Mouse (Mus musculus) testis, adult 2 months (tissue): ENCODE results near the gene Gm527. TPM values are rescaled to one million over a fixed set of nuclear protein-coding genes. Genes with fewer than 3 reads are reported as not detected.

Experiments used
- H3K27ac ChIP-seq: fragments of 200-500 bp; 2 replicates; pipeline ENCODE4 v1.5.1; 2012; ENCODE audit warnings: low read depth, low read length; ENCODE audit not compliant: control insufficient read depth, insufficient read depth
- H3K27me3 ChIP-seq: fragments of 200-500 bp; 2 replicates; pipeline ENCODE4 v1.6.1; 2012; ENCODE audit warnings: mild to moderate bottlenecking, low read length, moderate library complexity; ENCODE audit not compliant: control insufficient read depth, insufficient read depth
- H3K36me3 ChIP-seq: fragments of 200-500 bp; 2 replicates; pipeline ENCODE4 v1.6.1; 2012; ENCODE audit warnings: mild to moderate bottlenecking, low read length; ENCODE audit not compliant: control insufficient read depth, insufficient read depth
- H3K4me1 ChIP-seq: fragments of 200-500 bp; 2 replicates; pipeline ENCODE4 v1.6.1; 2012; ENCODE audit warnings: low read length; ENCODE audit not compliant: control insufficient read depth, insufficient read depth
- H3K4me3 ChIP-seq: fragments of 200-500 bp; 2 replicates; pipeline ENCODE4 v1.5.1; 2012; ENCODE audit warnings: low read depth, mild to moderate bottlenecking, low read length, moderate library complexity, mixed read lengths; ENCODE audit not compliant: control insufficient read depth
- CTCF ChIP-seq: fragments of 200-500 bp; IDR thresholded peaks from 2 replicates; pipeline ENCODE4 v1.5.1; 2012; ENCODE audit warnings: low read depth, mild to moderate bottlenecking, inconsistent platforms, low read length, moderate library complexity; ENCODE audit not compliant: control insufficient read depth, insufficient read depth, insufficient replicate concordance
- POLR2A ChIP-seq: fragments of 200-500 bp; IDR thresholded peaks from 2 replicates; pipeline ENCODE4 v1.6.1; 2012; ENCODE audit warnings: low read depth, mild to moderate bottlenecking, inconsistent platforms, low read length, moderate library complexity; ENCODE audit not compliant: control insufficient read depth
- polyA plus RNA-seq: library from polyadenylated mRNA; depleted of rRNA; stranded (reverse); fragments of >200 nt; gene quantifications from 2 replicates; pipeline ENCODE4 v1.2.3, GENCODE M21; 2012

Gm527 gene
- polyA plus RNA-seq, 1 experiment = 27.8 TPM

- TF ChIP-seq CTCF (no peak), POLR2A (no peak)
- no peak overlapping the region for H3K27ac ChIP-seq
- H3K4me1 ChIP-seq = no peaks in the 10 kb centered on the region
- H3K36me3 ChIP-seq = no peaks in the 10 kb centered on the region
- no peaks in the 10 kb centered on the region for H3K27me3 ChIP-seq
- no peak overlapping the region for H3K4me3 ChIP-seq
Observed at GRCm38 (mm10) chr12:64937493-64937892, 19.8 kb downstream of the Gm527 start.

GRCm38 (mm10) chr12:64964560-64964959 lies 46.9 kb downstream of the Gm527 start:
- TF ChIP-seq POLR2A = no peak
- TF ChIP-seq CTCF = no peak
- Histone ChIP-seq H3K4me3 (peak overlapping the region; percentile 94), H3K4me1 (peaks cover 8% of the 10 kb centered on the region), H3K36me3 (peaks cover 5% of the 10 kb centered on the region), H3K27ac (peak overlapping the region; percentile 78), H3K27me3 (no peaks in the 10 kb centered on the region)

GRCm38 (mm10) chr12:64965124-64966026 lies 47.7 kb downstream of the Gm527 start, which contains the start of the genes Klhl28 and Togaram1:
Gene Klhl28, minus strand, starts transcription at chr12:64965534.
Gene Togaram1, plus strand, starts transcription at chr12:64965804.
- TF ChIP-seq CTCF = no peak
- peak; percentile 92 for TF ChIP-seq POLR2A
- H3K27ac ChIP-seq = peak within 1 kb of the TSS; percentile 93
- H3K27me3 ChIP-seq = no peaks in the 10 kb centered on the region
- H3K4me3 ChIP-seq = peak within 1 kb of the TSS; percentile 94
- peaks cover 8% of the 10 kb centered on the region for H3K4me1 ChIP-seq
- H3K36me3 ChIP-seq = peaks cover 5% of the 10 kb centered on the region

GRCm38 (mm10) chr12:64966101-64966631 lies 48.5 kb downstream of the Gm527 start:
- Histone ChIP-seq H3K27ac (peak overlapping the region; percentile 93), H3K4me1 (peaks cover 8% of the 10 kb centered on the region)
- TF ChIP-seq CTCF = no peak
- TF ChIP-seq POLR2A = no peak

GRCm38 (mm10) chr12:64966652-64967435 lies 49.1 kb downstream of the Gm527 start:
- peaks cover 8% of the 10 kb centered on the region for H3K4me1 ChIP-seq
- TF ChIP-seq CTCF (no peak), POLR2A (no peak)

More at GRCm38 (mm10) chr12:64966101-64966631, 48.5 kb downstream of the Gm527 start:
- H3K4me3 ChIP-seq = peak overlapping the region; percentile 94
- H3K36me3 ChIP-seq = peaks cover 5% of the 10 kb centered on the region
- H3K27me3 ChIP-seq = no peaks in the 10 kb centered on the region

GRCm38 (mm10) chr12:64967470-64967869 lies 49.8 kb downstream of the Gm527 start:
- Histone ChIP-seq H3K4me1 (peaks cover 8% of the 10 kb centered on the region), H3K36me3 (peaks cover 5% of the 10 kb centered on the region), H3K27ac (no peak overlapping the region; the same call in 1 of the 2 replicates), H3K4me3 (peak overlapping the region; percentile 94), H3K27me3 (no peaks in the 10 kb centered on the region)
- no peak for TF ChIP-seq CTCF
- TF ChIP-seq POLR2A = no peak; the same call in 1 of the 2 replicates

More at GRCm38 (mm10) chr12:64966652-64967435, 49.1 kb downstream of the Gm527 start:
- Histone ChIP-seq H3K27me3 (no peaks in the 10 kb centered on the region), H3K36me3 (peaks cover 5% of the 10 kb centered on the region), H3K4me3 (peak overlapping the region; percentile 94), H3K27ac (peak overlapping the region; percentile 93; the same call in 1 of the 2 replicates)
